Mouse (Mus musculus) ZHBTc4 (cell line): ENCODE measurements at regions not wholly inside any gene's neighbourhood (a gene's known extent, or its start where the extent isn't known, plus 50 kb on each side); places are given as distances from the start of the nearest gene placed in this dataset.

Source experiments
- DNase-seq: peaks from one replicate; pipeline ENCODE4 v3.0.0-alpha.2; 2011; ENCODE audit warnings: low read depth, low spot score

GRCm38 (mm10) chr9:8443315-8443714 is 100.6 kb upstream of the Trpc6 start:
- no peak for DNase-seq

- no peak for DNase-seq
Measured at GRCm38 (mm10) chr9:8451471-8451870, 92.5 kb upstream of the Trpc6 start.

GRCm38 (mm10) chr9:8453591-8453990 is 90.4 kb upstream of the Trpc6 start:
- no peak for DNase-seq

GRCm38 (mm10) chr9:8454557-8454956 is 89.4 kb upstream of the Trpc6 start:
- DNase-seq, result no peak

GRCm38 (mm10) chr9:8459084-8459571 is 84.8 kb upstream of the Trpc6 start:
- DNase-seq, result peak; percentile 67

GRCm38 (mm10) chr9:8461737-8462136 is 82.2 kb upstream of the Trpc6 start:
- DNase-seq, result peak; percentile 28

- DNase-seq, result peak; percentile 88
Measured at GRCm38 (mm10) chr9:8462881-8463280, 81.1 kb upstream of the Trpc6 start.

GRCm38 (mm10) chr9:8486525-8486924 is 57.4 kb upstream of the Trpc6 start:
- DNase-seq, result no peak

- no peak for DNase-seq
Measured at GRCm38 (mm10) chr9:8487821-8488220, 56.1 kb upstream of the Trpc6 start.
